14 mouse cellular contexts compared by ENCODE assay signal in the genomic region with DNA sequence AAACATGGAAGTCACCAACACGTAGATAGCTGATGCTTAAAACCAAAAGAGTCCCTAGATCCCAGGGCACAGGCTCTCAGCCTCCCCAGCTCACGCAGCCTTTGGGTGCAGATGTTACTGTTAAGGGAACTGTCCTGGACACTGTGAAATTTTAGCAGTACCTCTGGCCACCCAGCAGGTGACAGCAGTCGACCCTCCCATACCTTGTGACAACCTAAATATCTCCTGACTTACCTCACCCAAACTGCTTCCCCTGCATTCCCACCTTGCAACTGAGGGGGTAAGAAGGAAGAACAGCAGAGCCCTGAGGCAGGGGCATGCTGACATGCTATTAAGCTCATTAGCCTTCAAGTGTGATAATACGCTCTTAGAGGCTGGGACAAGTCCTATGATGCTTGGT. TPM values are rescaled to one million over a fixed set of nuclear protein-coding genes. Genes with fewer than 3 reads are reported as not detected.
DNase-seq lines count a peak whose midpoint lies in the region; ATAC-seq and TF ChIP-seq lines count a peak whose summit lies in the region.
"Had no signal": no experiment of that assay in that cellular context is flagged by ENCODE, and none has a peak within 500 bp of the region (broad histone marks: within the 10 kb centered on the region; RNA-seq: fewer than 3 reads in every experiment).

No protein-coding gene starts in this region.

- 0 out of 2 replicates have a peak overlapping the region, but pooled peaks have one; percentile 83 for H3K27ac ChIP-seq in kidney, embryonic 15.5 days
- no peak overlapping the region for H3K27ac ChIP-seq in midbrain, postnatal 0 days (ENCODE audit: low read depth, low read length)
- H3K27ac ChIP-seq in midbrain, embryonic 16.5 days (ENCODE audit: low read length), result no peak overlapping the region
- H3K27ac ChIP-seq in stomach, embryonic 16.5 days (ENCODE audit: low read length), result no peak overlapping the region
- H3K27ac ChIP-seq: forebrain, embryonic 10.5 days had no signal

- no peaks in the 10 kb centered on the region for H3K36me3 ChIP-seq in kidney, embryonic 15.5 days
- no peaks in the 10 kb centered on the region for H3K36me3 ChIP-seq in midbrain, postnatal 0 days (ENCODE audit: insufficient read depth, low read length)
- no peaks in the 10 kb centered on the region for H3K36me3 ChIP-seq in midbrain, embryonic 16.5 days (ENCODE audit: control insufficient read depth, insufficient read depth, low read length)
- H3K36me3 ChIP-seq in stomach, embryonic 16.5 days (ENCODE audit: control insufficient read depth, insufficient read depth, low read length), result no peaks in the 10 kb centered on the region
- H3K36me3 ChIP-seq: forebrain, embryonic 10.5 days had no signal

- TF ChIP-seq CTCF in midbrain, postnatal 0 days (IDR thresholded peaks at IDR 0.05), result peak; percentile 69
- TF ChIP-seq CTCF in Patski (IDR thresholded peaks at IDR 0.05), result peak; percentile 77

- no peak overlapping the region for H3K4me3 ChIP-seq in kidney, embryonic 15.5 days (replicated peaks)
- no peak overlapping the region for H3K4me3 ChIP-seq in midbrain, postnatal 0 days (ENCODE audit: low read depth, low read length)
- H3K4me3 ChIP-seq in midbrain, embryonic 16.5 days (ENCODE audit: low read depth, low read length), result no peak overlapping the region
- no peak overlapping the region for H3K4me3 ChIP-seq in stomach, embryonic 16.5 days (replicated peaks; ENCODE audit: low read length)
- H3K4me3 ChIP-seq: forebrain, embryonic 10.5 days had no signal

- in situ Hi-C loops in Patski (cut with MboI; ENCODE audit: low pct_unique_long_range_greater_than_20kb), result loop anchor here (5.0 to 10.0 kb wide), 2 partner anchors 41 to 294 kb away; a partner anchor contains a TSS

- H3K4me1 ChIP-seq in kidney, embryonic 15.5 days, result peaks cover 35% of the 10 kb centered on the region
- H3K4me1 ChIP-seq in midbrain, postnatal 0 days (ENCODE audit: insufficient read depth, low read length), result peaks cover 3% of the 10 kb centered on the region; the same call in 1 of the 2 replicates
- H3K4me1 ChIP-seq in midbrain, embryonic 16.5 days (ENCODE audit: control insufficient read depth, insufficient read depth, low read length), result peaks cover 7% of the 10 kb centered on the region
- H3K4me1 ChIP-seq in stomach, embryonic 16.5 days (ENCODE audit: control insufficient read depth, insufficient read depth, low read length), result peaks cover 4% of the 10 kb centered on the region; the same call in 1 of the 2 replicates

- H3K4me2 ChIP-seq in kidney, embryonic 15.5 days, result no peak overlapping the region
- no peak overlapping the region for H3K4me2 ChIP-seq in midbrain, postnatal 0 days (ENCODE audit: low read depth, low read length, poor library complexity, severe bottlenecking)
- no peak overlapping the region for H3K4me2 ChIP-seq in midbrain, embryonic 16.5 days (ENCODE audit: low read length)
- no peak overlapping the region for H3K4me2 ChIP-seq in stomach, embryonic 16.5 days (ENCODE audit: low read depth, low read length)

- no peak for ATAC-seq in kidney, embryonic 15.5 days (replicated peaks; ENCODE audit: low FRiP score)
- ATAC-seq in midbrain, postnatal 0 days (ENCODE audit: low FRiP score), result peak; percentile 48; the same call in 1 of the 2 replicates
- ATAC-seq in midbrain, embryonic 16.5 days, result no peak
- no peak for ATAC-seq in Patski
- ATAC-seq in stomach, embryonic 16.5 days (ENCODE audit: insufficient read depth, low FRiP score), result no peak

- no peaks in the 10 kb centered on the region for H3K27me3 ChIP-seq in kidney, embryonic 15.5 days
- no peaks in the 10 kb centered on the region for H3K27me3 ChIP-seq in midbrain, postnatal 0 days (ENCODE audit: insufficient read depth, low read length)
- H3K27me3 ChIP-seq in midbrain, embryonic 16.5 days (ENCODE audit: control insufficient read depth, insufficient read depth, low read depth, low read length), result no peaks in the 10 kb centered on the region
- H3K27me3 ChIP-seq in Patski, result no peaks in the 10 kb centered on the region
- no peaks in the 10 kb centered on the region for H3K27me3 ChIP-seq in stomach, embryonic 16.5 days (ENCODE audit: control insufficient read depth, insufficient read depth, low read length)

- DNase-seq in kidney, postnatal 25 days, result no peak
- peak; percentile 22 for DNase-seq in midbrain, postnatal 0 days (ENCODE audit: low spot score)
- no peak for DNase-seq in Patski (ENCODE audit: low read depth, low spot score)
- no peak for DNase-seq in frontal cortex, postnatal 10 days (ENCODE audit: low spot score in 2 of 2)
- DNase-seq: heart, adult 11 months; kidney, postnatal 10 days; thymus, adult 18-20 months had no signal

- H3K9me3 ChIP-seq in kidney, embryonic 15.5 days (replicated peaks), result no peaks in the 10 kb centered on the region
- H3K9me3 ChIP-seq in midbrain, postnatal 0 days (ENCODE audit: low read length), result no peaks in the 10 kb centered on the region
- no peaks in the 10 kb centered on the region for H3K9me3 ChIP-seq in midbrain, embryonic 16.5 days (replicated peaks; ENCODE audit: control insufficient read depth, low read length, poor library complexity, severe bottlenecking)
- no peaks in the 10 kb centered on the region for H3K9me3 ChIP-seq in stomach, embryonic 16.5 days (replicated peaks; ENCODE audit: control insufficient read depth, low read length)
- H3K9me3 ChIP-seq: forebrain, embryonic 10.5 days had no signal

- no peak overlapping the region for H3K9ac ChIP-seq in kidney, embryonic 15.5 days
- H3K9ac ChIP-seq in midbrain, postnatal 0 days (replicated peaks; ENCODE audit: low read length, poor library complexity, severe bottlenecking), result no peak overlapping the region
- no peak overlapping the region for H3K9ac ChIP-seq in midbrain, embryonic 16.5 days (ENCODE audit: low read depth, low read length)
- H3K9ac ChIP-seq in stomach, embryonic 16.5 days (ENCODE audit: low read length), result 0 out of 2 replicates have a peak overlapping the region, but pooled peaks have one; percentile 18

- POLR2A ChIA-PET in Patski (lab: Charles Lee), result no interaction called here

- CTCF ChIA-PET in Patski (lab: Charles Lee), result interaction anchor here (1.0 to 1.6 kb wide), 6 partner anchors 25 to 134 kb away, joined by 3 to 6 read pairs (median 4); no protein-coding TSS in a partner anchor

- 55% methylated on average over 4 of the region's 4 CpGs for WGBS in kidney, embryonic 15.5 days
- 55% methylated on average over 4 of the region's 4 CpGs for WGBS in midbrain, postnatal 0 days
- 50% methylated on average over 4 of the region's 4 CpGs for WGBS in midbrain, embryonic 16.5 days
- 74% methylated on average over 4 of the region's 4 CpGs for WGBS in stomach, embryonic 16.5 days

RNA-seq across cellular contexts. Expression of a gene that starts 1.6 kb away (rescaled TPM):
- polyA plus RNA-seq in kidney, embryonic 15.5 days (2015; fragmentation: Nextera tagmentation; extraction: Ambion mirVana), result 4.5 and 5.2 TPM in 2 replicates
- total RNA-seq in midbrain, postnatal 0 days (2014; rRNA removed), result not detected in 2 replicates
- not detected in 2 replicates for polyA plus RNA-seq in midbrain, postnatal 0 days (2015; fragmentation: Nextera tagmentation; extraction: Ambion mirVana)
- polyA plus RNA-seq in midbrain, embryonic 16.5 days (2015; fragmentation: Nextera tagmentation; extraction: Ambion mirVana), result not detected in 2 replicates
- polyA plus RNA-seq in Patski (2021), result 6.9 TPM
- polyA plus RNA-seq in stomach, embryonic 16.5 days (2015; fragmentation: Nextera tagmentation; extraction: Ambion mirVana), result 8.2 and 8.7 TPM in 2 replicates
- total RNA-seq: hematopoietic stem cell, adult 5-6 weeks; neutrophil, adult 5-6 weeks had no signal
- polyA plus RNA-seq: forebrain, embryonic 10.5 days had no signal

RNA-seq across cellular contexts. Expression of a gene that starts 10.4 kb away (rescaled TPM):
- polyA plus RNA-seq in kidney, embryonic 15.5 days (2015; fragmentation: Nextera tagmentation; extraction: Ambion mirVana), result not detected in 2 replicates
- not detected in 2 replicates for total RNA-seq in midbrain, postnatal 0 days (2014; rRNA removed)
- polyA plus RNA-seq in midbrain, postnatal 0 days (2015; fragmentation: Nextera tagmentation; extraction: Ambion mirVana), result 0.47 and 2.6 TPM in 2 replicates
- not detected in 2 replicates for polyA plus RNA-seq in midbrain, embryonic 16.5 days (2015; fragmentation: Nextera tagmentation; extraction: Ambion mirVana)
- not detected for polyA plus RNA-seq in Patski (2021)
- polyA plus RNA-seq in stomach, embryonic 16.5 days (2015; fragmentation: Nextera tagmentation; extraction: Ambion mirVana), result not detected in 2 replicates
- total RNA-seq: hematopoietic stem cell, adult 5-6 weeks; left cerebral cortex, postnatal 36 days; neutrophil, adult 5-6 weeks had no signal
- polyA plus RNA-seq: forebrain, embryonic 10.5 days had no signal

RNA-seq across cellular contexts. Expression of a gene that starts 39.1 kb away (rescaled TPM):
- polyA plus RNA-seq in kidney, embryonic 15.5 days (2015; fragmentation: Nextera tagmentation; extraction: Ambion mirVana), result 251 and 332 TPM in 2 replicates
- 0.14 TPM in 1 of 2 replicates, not detected in the other for total RNA-seq in midbrain, postnatal 0 days (2014; rRNA removed)
- 0.23 TPM in 1 of 2 replicates, not detected in the other for polyA plus RNA-seq in midbrain, postnatal 0 days (2015; fragmentation: Nextera tagmentation; extraction: Ambion mirVana)
- 0.35 TPM in 1 of 2 replicates, not detected in the other for polyA plus RNA-seq in midbrain, embryonic 16.5 days (2015; fragmentation: Nextera tagmentation; extraction: Ambion mirVana)
- not detected for polyA plus RNA-seq in Patski (2021)
- polyA plus RNA-seq in stomach, embryonic 16.5 days (2015; fragmentation: Nextera tagmentation; extraction: Ambion mirVana), result 2.0 and 3.6 TPM in 2 replicates
- total RNA-seq: hematopoietic stem cell, adult 5-6 weeks; left cerebral cortex, postnatal 36 days; neutrophil, adult 5-6 weeks had no signal
- polyA plus RNA-seq: forebrain, embryonic 10.5 days had no signal

RNA-seq across cellular contexts. Expression of a gene that starts 52.1 kb away (rescaled TPM):
- 3.3 and 4.0 TPM in 2 replicates for polyA plus RNA-seq in kidney, embryonic 15.5 days (2015; fragmentation: Nextera tagmentation; extraction: Ambion mirVana)
- 49.8 and 52.0 TPM in 2 replicates for total RNA-seq in midbrain, postnatal 0 days (2014; rRNA removed)
- 34.5 and 37.2 TPM in 2 replicates for polyA plus RNA-seq in midbrain, postnatal 0 days (2015; fragmentation: Nextera tagmentation; extraction: Ambion mirVana)
- polyA plus RNA-seq in midbrain, embryonic 16.5 days (2015; fragmentation: Nextera tagmentation; extraction: Ambion mirVana), result 24.6 and 26.5 TPM in 2 replicates
- 0.51 TPM for polyA plus RNA-seq in Patski (2021)
- 4.5 and 4.7 TPM in 2 replicates for polyA plus RNA-seq in stomach, embryonic 16.5 days (2015; fragmentation: Nextera tagmentation; extraction: Ambion mirVana)
- total RNA-seq: hematopoietic stem cell, adult 5-6 weeks; neutrophil, adult 5-6 weeks had no signal

Comparison
In these comparisons a context has a peak if more than half of its experiments do, and no peak if none do; other contexts are left out.
1. RNA of a gene that starts 39.1 kb away (polyA plus RNA-seq): 251 to 332 TPM in kidney, embryonic 15.5 days; 2.0 to 3.6 TPM in stomach, embryonic 16.5 days, 0.23 TPM in midbrain, postnatal 0 days, 0.35 TPM in midbrain, embryonic 16.5 days and not detected in Patski (single experiment); every median in the first group is over 10 times any median in the second.